Mouse (Mus musculus) telencephalon, adult 2 months (tissue): ENCODE data around the gene Spata31d1a.
"Not testable (repeated sequence)": the region's sequence is repeated elsewhere in the genome, so short reads cannot be mapped to it uniquely, and the experiment has no call there.

Source experiments
- DNase-seq: peaks from one replicate; pipeline ENCODE4 v3.0.0-alpha.2; 2011; ENCODE audit warnings: low read depth, low spot score

Gene Spata31d1a

GRCm38 (mm10) chr13:59703514-59703913 is 6.6 kb downstream of the Spata31d1a start:
- peak; percentile 50 for DNase-seq

- not testable (repeated sequence) for DNase-seq
Observed at GRCm38 (mm10) chr13:59700137-59700536, 10.0 kb downstream of the Spata31d1a start.

GRCm38 (mm10) chr13:59699131-59699530 is 11.0 kb downstream of the Spata31d1a start:
- DNase-seq = no peak

GRCm38 (mm10) chr13:59695781-59696180 is 14.3 kb downstream of the Spata31d1a start:
- no peak for DNase-seq

GRCm38 (mm10) chr13:59694008-59694407 is 16.1 kb downstream of the Spata31d1a start, which contains the start of gene 4921517D22Rik:
Gene 4921517D22Rik (minus strand): TSS chr13:59694108.
- DNase-seq = no peak

- DNase-seq = no peak
Observed at GRCm38 (mm10) chr13:59691478-59691877, 18.7 kb downstream of the Spata31d1a start.

- no peak for DNase-seq
Observed at GRCm38 (mm10) chr13:59690576-59690975, 19.6 kb downstream of the Spata31d1a start.

- DNase-seq = no peak
Observed at GRCm38 (mm10) chr13:59689843-59690242, 20.3 kb downstream of the Spata31d1a start.

- DNase-seq = no peak
Observed at GRCm38 (mm10) chr13:59689313-59689712, 20.8 kb downstream of the Spata31d1a start.

GRCm38 (mm10) chr13:59688338-59688770 is 21.8 kb downstream of the Spata31d1a start:
- no peak for DNase-seq

GRCm38 (mm10) chr13:59685236-59685635 is 24.9 kb downstream of the Spata31d1a start:
- DNase-seq = no peak

- DNase-seq = no peak
Observed at GRCm38 (mm10) chr13:59682629-59683028, 27.5 kb downstream of the Spata31d1a start.

- DNase-seq = no peak
Observed at GRCm38 (mm10) chr13:59679908-59680307, 30.2 kb downstream of the Spata31d1a start.

GRCm38 (mm10) chr13:59679306-59679705 is 30.8 kb downstream of the Spata31d1a start:
- no peak for DNase-seq

- no peak for DNase-seq
Observed at GRCm38 (mm10) chr13:59676316-59677229, 33.6 kb downstream of the Spata31d1a start.

- DNase-seq = no peak
Observed at GRCm38 (mm10) chr13:59675151-59676011, 34.7 kb downstream of the Spata31d1a start, which contains the start of gene Golm1. Gene Golm1 (minus strand): TSS chr13:59675811.

- no peak for DNase-seq
Observed at GRCm38 (mm10) chr13:59674761-59675150, 35.4 kb downstream of the Spata31d1a start.

- no peak for DNase-seq
Observed at GRCm38 (mm10) chr13:59674215-59674614, 35.9 kb downstream of the Spata31d1a start.

GRCm38 (mm10) chr13:59673597-59673996 is 36.5 kb downstream of the Spata31d1a start:
- no peak for DNase-seq

GRCm38 (mm10) chr13:59672248-59672647 is 37.9 kb downstream of the Spata31d1a start:
- DNase-seq = no peak

GRCm38 (mm10) chr13:59671521-59671920 is 38.6 kb downstream of the Spata31d1a start:
- no peak for DNase-seq

GRCm38 (mm10) chr13:59669946-59670345 is 40.2 kb downstream of the Spata31d1a start:
- no peak for DNase-seq
